Mouse (Mus musculus): Measurements from ENCODE around the gene Zranb2. TPM values are rescaled to one million over a fixed set of nuclear protein-coding genes. Genes with fewer than 3 reads are reported as not detected.

Zranb2 gene
- polyA plus RNA-seq (2015; fragmentation: Nextera tagmentation; extraction: Ambion mirVana), result 120 and 125 TPM in 2 replicates

DNA sequence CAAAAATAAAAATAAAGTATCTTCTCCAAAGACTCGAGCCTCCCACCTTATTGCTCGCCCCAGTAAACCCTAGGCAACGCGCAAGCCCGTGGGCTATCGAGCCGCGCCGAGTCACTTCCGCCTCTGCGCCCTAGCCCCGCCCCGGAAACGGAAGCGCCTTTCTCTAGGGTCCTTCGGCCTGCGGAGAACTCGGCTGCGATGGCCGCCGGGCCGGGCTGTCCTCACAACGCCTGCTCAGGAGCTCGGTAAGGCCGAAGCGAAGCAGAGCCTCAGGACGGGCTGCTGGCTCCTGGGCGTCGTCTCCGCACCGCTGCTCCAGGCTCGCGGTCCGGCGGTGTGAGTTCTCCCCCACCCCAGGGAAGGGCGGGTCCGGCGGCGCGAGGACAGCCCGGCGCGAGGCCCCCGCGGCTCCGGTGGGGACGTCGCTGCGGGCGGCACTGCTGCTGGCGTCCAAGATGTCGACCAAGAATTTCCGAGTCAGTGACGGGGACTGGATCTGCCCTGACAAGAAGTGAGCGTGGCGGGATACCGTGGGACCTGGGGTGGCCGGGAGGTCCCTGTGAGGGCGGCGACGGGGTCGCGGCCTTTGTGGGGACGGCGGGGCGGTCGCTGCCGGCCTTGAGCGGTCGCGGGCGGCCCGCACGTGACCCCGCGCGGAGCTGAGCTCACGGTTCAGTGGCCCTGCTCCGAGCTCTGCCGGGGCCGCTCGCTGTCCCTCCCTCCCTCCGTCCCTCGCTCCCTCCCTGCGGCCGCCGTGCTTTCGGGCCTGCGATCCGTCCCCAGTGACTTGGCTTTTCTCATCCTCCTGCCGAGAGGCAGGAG lies at the start of gene Zranb2:
TSS of gene Zranb2 (plus strand) at position 197 of the 822 bp plus-strand sequence.
- peaks cover 40% of the 10 kb centered on the region for H3K27me3 ChIP-seq
- peaks cover 12% of the 10 kb centered on the region for H3K36me3 ChIP-seq
- H3K9ac ChIP-seq (replicated peaks), result peak within 1 kb of the TSS; percentile 90
- peak within 1 kb of the TSS; percentile 80 for H3K4me2 ChIP-seq (replicated peaks)
- peak within 1 kb of the TSS; percentile 93 for H3K27ac ChIP-seq
- ATAC-seq, result peak; percentile 96
- WGBS, result under 1% methylated on average over 91 of the region's 91 CpGs
- H3K4me1 ChIP-seq (replicated peaks), result peaks cover 15% of the 10 kb centered on the region
- H3K9me3 ChIP-seq, result no peaks in the 10 kb centered on the region
- H3K4me3 ChIP-seq (replicated peaks), result peak within 1 kb of the TSS; percentile 77

DNA sequence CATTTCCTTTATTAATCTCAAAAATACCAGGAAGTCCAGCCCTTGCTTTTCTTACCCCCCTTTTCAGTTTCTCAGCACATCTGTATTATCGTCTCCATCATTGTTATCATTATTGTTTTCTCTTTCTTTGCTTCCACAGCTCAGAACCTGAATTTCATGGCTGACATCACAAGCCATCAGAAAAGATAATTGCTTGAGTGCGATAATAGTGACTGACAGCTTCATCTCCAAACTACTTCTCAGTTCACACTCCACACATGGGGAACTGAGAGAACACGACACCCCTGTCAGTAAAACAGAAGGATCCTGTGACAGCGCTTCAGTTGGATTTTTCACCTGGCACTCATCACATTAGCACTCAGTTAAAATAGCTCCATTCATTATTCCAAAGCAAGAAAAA lies 41.9 kb upstream of the Zranb2 start:
- Histone ChIP-seq H3K4me1 (replicated peaks) (no peaks in the 10 kb centered on the region), H3K4me3 (replicated peaks) (no peak overlapping the region), H3K27ac (no peak overlapping the region), H3K4me2 (replicated peaks) (no peak overlapping the region), H3K36me3 (no peaks in the 10 kb centered on the region), H3K9ac (replicated peaks) (no peak overlapping the region), H3K9me3 (no peaks in the 10 kb centered on the region), H3K27me3 (no peaks in the 10 kb centered on the region)
- WGBS, result 49% methylated on average over 4 of the region's 4 CpGs
- ATAC-seq, result no peak

DNA sequence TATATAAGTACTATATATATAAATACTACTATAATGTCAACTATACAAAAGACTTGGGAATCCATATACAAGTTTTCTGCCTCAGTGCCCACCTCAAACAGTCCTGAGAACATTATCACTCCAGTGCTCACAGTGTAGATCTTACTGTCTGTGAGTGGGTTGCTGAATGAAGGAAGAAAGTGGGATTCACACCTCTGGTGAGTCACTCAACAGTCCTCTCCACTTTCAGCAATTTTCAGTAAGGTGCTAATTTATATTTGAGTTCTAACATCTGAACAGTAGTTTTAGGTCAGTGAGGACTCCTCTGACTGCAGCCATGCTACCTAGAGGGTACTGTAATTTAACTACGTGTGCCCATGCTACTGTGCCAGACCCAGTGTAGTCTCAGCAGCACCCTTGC lies 31.7 kb upstream of the Zranb2 start:
- Histone ChIP-seq H3K9ac (replicated peaks) (no peak overlapping the region), H3K4me1 (replicated peaks) (no peaks in the 10 kb centered on the region), H3K9me3 (no peaks in the 10 kb centered on the region), H3K27ac (no peak overlapping the region), H3K4me2 (replicated peaks) (no peak overlapping the region), H3K36me3 (no peaks in the 10 kb centered on the region), H3K4me3 (replicated peaks) (no peak overlapping the region), H3K27me3 (no peaks in the 10 kb centered on the region)
- WGBS, result 85% methylated on average over 1 of the region's 1 CpGs
- no peak for ATAC-seq

DNA sequence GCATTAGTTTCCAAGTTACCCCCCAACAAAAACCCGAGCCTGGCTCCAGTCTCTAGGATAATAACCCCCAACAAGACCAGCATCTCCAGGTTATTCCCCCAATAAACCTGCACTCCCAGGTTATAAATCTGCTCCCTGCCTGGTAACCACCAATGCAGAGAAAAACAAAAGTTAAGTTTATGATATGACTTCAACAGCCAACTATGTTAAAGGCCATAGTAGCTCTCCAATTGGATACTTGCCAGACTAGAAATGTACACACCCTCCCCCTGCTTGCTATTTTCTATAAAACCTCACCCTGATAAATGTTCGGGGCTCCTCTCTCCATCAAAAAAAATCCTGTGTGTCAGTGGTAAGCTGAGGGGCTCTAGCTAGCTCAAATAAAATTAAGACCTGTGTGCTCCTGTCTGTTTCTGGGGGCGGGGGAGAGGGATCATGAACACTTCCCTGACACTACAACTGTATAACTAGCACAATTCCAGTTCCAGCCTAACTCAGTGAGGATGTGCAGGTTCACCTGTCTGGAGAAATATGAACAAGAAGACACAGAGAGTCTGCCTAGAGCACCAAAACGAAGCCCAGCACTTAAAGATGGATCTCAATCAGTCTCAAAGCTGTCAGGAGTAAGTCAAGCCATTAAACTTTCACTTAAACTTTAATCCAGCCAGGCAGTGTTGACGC lies 19.7 kb upstream of the Zranb2 start:
- H3K4me2 ChIP-seq (replicated peaks), result no peak overlapping the region
- H3K9me3 ChIP-seq, result no peaks in the 10 kb centered on the region
- H3K9ac ChIP-seq (replicated peaks), result no peak overlapping the region
- 76% methylated on average over 5 of the region's 5 CpGs for WGBS
- H3K36me3 ChIP-seq, result no peaks in the 10 kb centered on the region
- no peak overlapping the region for H3K27ac ChIP-seq
- no peak overlapping the region for H3K4me3 ChIP-seq (replicated peaks)
- ATAC-seq, result no peak
- H3K4me1 ChIP-seq (replicated peaks), result no peaks in the 10 kb centered on the region
- H3K27me3 ChIP-seq, result no peaks in the 10 kb centered on the region

DNA sequence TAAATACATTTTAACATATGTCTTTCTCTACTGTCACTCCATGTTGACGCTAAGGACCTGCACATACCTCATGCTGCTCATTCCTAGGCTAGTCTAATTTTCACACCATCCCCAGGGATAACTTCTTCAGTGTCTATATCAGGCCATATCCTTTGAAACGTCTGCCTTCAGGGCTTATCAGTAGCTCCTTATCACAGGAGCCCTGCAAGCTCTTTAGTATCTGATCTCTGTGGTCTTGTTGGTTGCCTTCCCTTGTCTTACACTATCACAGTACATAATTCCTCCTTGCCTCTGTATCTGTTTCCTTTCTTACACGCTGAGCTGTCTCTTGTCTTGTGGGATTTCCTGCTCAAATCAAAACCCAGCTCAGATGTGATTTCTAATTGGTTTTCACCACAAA lies 17.5 kb upstream of the Zranb2 start:
- no peak for ATAC-seq
- 68% methylated on average over 3 of the region's 3 CpGs for WGBS
- no peaks in the 10 kb centered on the region for H3K9me3 ChIP-seq

DNA sequence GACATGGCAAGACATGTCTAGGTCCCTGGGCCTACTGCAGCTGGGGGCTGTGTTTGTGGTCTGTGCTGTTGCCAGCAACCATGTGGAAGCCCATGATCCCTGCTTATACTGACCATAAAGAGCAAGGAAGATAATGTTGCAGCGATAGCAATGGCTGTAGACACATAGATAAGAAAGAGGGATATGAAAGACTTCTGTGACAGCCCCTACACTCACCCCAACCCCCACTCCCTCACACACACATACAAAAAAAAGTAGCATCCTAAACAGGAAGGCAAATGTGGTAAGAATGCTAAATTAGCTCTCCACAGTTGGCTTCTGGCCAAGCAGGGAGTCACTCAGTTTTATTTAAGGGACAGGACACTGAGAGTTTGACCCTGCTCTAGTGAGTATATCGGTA lies 16.0 kb upstream of the Zranb2 start:
- Histone ChIP-seq H3K27ac (no peak overlapping the region), H3K4me2 (replicated peaks) (no peak overlapping the region), H3K9ac (replicated peaks) (no peak overlapping the region), H3K27me3 (peaks cover 9% of the 10 kb centered on the region), H3K4me3 (replicated peaks) (no peak overlapping the region), H3K36me3 (no peaks in the 10 kb centered on the region), H3K9me3 (no peaks in the 10 kb centered on the region), H3K4me1 (replicated peaks) (no peaks in the 10 kb centered on the region)
- 76% methylated on average over 2 of the region's 2 CpGs for WGBS
- ATAC-seq, result no peak

More for the DNA sequence above, 17.5 kb upstream of the Zranb2 start:
- Histone ChIP-seq H3K4me3 (replicated peaks) (no peak overlapping the region), H3K4me2 (replicated peaks) (no peak overlapping the region), H3K36me3 (no peaks in the 10 kb centered on the region), H3K9ac (replicated peaks) (no peak overlapping the region), H3K27me3 (peaks cover 2% of the 10 kb centered on the region; the same call in 1 of the 2 replicates), H3K4me1 (replicated peaks) (no peaks in the 10 kb centered on the region), H3K27ac (no peak overlapping the region)

DNA sequence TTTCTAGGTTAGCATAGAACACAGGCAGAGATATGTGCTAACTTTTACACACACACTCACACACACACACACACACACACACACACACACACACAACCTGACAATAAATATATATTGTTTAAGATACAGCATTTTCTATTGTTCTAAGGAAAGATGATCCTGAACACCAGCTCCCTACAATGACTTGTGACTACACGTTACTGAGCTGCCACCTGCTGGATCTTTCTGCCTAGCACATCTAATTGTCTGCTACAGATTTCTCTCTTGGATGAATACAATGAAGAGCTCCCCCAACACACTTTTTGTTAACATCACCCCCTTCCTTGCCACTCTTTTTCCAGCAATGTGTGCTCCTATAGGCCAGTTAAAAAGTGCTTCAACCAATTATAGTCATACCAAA lies 13.5 kb upstream of the Zranb2 start:
- Histone ChIP-seq H3K4me2 (replicated peaks) (no peak overlapping the region), H3K27me3 (peaks cover 25% of the 10 kb centered on the region), H3K4me3 (replicated peaks) (no peak overlapping the region), H3K36me3 (no peaks in the 10 kb centered on the region), H3K9me3 (no peaks in the 10 kb centered on the region), H3K9ac (replicated peaks) (no peak overlapping the region), H3K27ac (no peak overlapping the region), H3K4me1 (replicated peaks) (no peaks in the 10 kb centered on the region)
- ATAC-seq, result peak; percentile 67
- WGBS, result 0% methylated on average over 1 of the region's 1 CpGs

DNA sequence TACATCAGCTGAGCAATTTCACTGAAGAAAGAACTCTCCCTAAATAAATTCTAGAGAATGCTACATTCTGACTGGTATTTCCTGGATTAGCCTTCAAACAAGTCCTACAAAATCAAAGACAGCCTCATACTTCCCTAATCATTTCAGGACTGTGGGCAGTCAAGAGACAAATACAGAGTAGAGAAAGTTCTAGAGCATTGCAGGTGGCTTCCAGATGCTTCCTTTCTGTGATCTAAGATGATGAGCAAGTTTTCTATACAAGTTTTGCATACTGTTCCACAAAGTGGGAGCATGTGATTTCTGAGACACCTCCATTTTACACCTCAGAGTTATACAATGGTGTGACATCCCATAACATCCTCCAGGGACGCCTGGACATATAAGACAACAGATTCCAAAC lies 10.1 kb upstream of the Zranb2 start:
- Histone ChIP-seq H3K27me3 (peaks cover 45% of the 10 kb centered on the region), H3K9me3 (no peaks in the 10 kb centered on the region), H3K9ac (replicated peaks) (no peak overlapping the region), H3K27ac (no peak overlapping the region), H3K36me3 (no peaks in the 10 kb centered on the region), H3K4me1 (replicated peaks) (no peaks in the 10 kb centered on the region), H3K4me2 (replicated peaks) (no peak overlapping the region), H3K4me3 (replicated peaks) (no peak overlapping the region)
- 42% methylated on average over 1 of the region's 1 CpGs for WGBS
- ATAC-seq, result no peak

DNA sequence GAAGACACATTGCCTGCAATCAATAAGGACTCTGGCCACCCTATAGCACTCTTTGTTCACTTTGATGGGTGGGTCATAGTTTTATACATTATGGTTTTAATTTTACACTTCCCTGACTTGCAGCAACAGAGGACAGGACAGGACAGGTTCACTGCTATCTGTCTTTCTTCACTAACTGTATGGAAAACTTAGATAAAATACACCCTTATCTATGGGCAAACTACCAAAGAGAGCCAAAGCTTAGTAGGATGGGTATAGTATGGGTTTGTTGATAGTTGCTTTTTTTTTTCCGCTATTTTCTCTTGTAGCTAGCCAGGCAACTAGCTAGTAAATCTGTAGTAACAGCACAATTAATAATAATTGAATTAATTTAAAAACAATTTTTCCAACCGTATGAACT lies 2.4 kb upstream of the Zranb2 start:
- 88% methylated on average over 2 of the region's 2 CpGs for WGBS
- H3K27me3 ChIP-seq, result peaks cover 58% of the 10 kb centered on the region

DNA sequence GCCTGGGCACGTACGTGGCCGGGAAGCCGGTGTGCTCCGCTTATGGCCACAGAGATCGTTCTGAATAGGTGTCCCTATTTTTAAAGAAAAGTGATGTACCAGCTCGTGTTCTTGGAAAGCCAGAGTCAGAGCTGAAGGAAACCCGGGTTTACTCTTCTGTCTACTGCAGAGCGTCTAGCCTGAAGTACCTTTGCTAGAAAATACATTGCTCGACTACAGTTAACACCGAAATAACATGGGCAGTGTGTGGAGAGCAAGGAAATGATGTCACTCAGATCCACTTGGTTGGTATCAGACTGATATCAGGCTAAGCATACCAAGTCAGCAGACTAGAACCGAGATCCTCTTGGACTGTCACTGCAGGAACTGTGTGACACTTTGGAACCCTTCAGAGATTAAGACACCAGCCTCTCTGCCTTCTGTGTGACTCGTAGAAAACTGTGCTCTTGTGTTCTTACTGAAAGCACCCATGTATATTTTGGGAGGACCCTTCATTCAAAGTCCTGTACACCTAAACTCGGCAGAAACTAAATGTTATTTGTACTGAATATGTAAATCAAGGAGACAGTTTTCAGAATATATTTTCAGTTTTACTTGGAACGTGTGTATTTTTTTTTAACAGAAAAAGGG lies 941 bp downstream of the Zranb2 start:
- no peaks in the 10 kb centered on the region for H3K9me3 ChIP-seq
- 4% methylated on average over 15 of the region's 15 CpGs for WGBS
- H3K9ac ChIP-seq (replicated peaks), result peak overlapping the region; percentile 90
- H3K4me2 ChIP-seq (replicated peaks), result peak overlapping the region; percentile 80
- ATAC-seq, result peak; percentile 15
- H3K4me3 ChIP-seq (replicated peaks), result peak overlapping the region; percentile 77
- peaks cover 15% of the 10 kb centered on the region for H3K4me1 ChIP-seq (replicated peaks)
- peaks cover 32% of the 10 kb centered on the region for H3K27me3 ChIP-seq
- H3K36me3 ChIP-seq, result peaks cover 18% of the 10 kb centered on the region
- H3K27ac ChIP-seq, result peak overlapping the region; percentile 93

More for the DNA sequence above, 2.4 kb upstream of the Zranb2 start:
- Histone ChIP-seq H3K9ac (replicated peaks) (no peak overlapping the region), H3K4me1 (replicated peaks) (peaks cover 14% of the 10 kb centered on the region), H3K27ac (no peak overlapping the region), H3K4me3 (replicated peaks) (no peak overlapping the region), H3K36me3 (peaks cover 4% of the 10 kb centered on the region; the same call in 1 of the 2 replicates), H3K9me3 (no peaks in the 10 kb centered on the region), H3K4me2 (replicated peaks) (no peak overlapping the region)
- ATAC-seq, result no peak

DNA sequence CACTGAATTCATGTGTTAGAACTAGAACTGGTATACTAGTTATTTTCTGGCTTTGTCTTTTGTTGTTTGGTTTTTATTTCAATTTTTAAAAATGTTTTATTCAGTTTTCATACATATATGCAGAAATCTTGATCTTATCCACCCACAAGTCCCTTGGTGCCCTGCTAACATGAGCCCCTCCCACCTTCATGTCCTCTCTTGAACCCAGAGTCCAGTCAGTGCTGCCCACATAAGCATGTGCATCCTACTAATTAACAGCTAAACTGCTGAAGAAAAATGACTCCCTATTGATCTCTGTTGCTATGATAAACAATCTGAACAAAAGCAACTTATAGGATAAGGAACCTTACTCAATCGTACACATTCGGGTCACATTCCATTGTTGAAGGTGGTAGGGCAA lies 15.4 kb downstream of the Zranb2 start:
- Histone ChIP-seq H3K4me1 (replicated peaks) (no peaks in the 10 kb centered on the region), H3K27me3 (no peaks in the 10 kb centered on the region), H3K27ac (no peak overlapping the region), H3K36me3 (peaks cover 46% of the 10 kb centered on the region), H3K9ac (replicated peaks) (no peak overlapping the region), H3K4me2 (replicated peaks) (no peak overlapping the region), H3K9me3 (no peaks in the 10 kb centered on the region), H3K4me3 (replicated peaks) (no peak overlapping the region)
- ATAC-seq, result no peak
- 95% methylated on average over 2 of the region's 2 CpGs for WGBS
